Mouse (Mus musculus): Measurements from ENCODE around the gene Zfp607b. TPM values are rescaled to one million over a fixed set of nuclear protein-coding genes. Genes with fewer than 3 reads are reported as not detected.
A peak's percentile ranks its signal among the peaks of the same experiment; 100 is the strongest.

Gene Zfp607b
- polyA plus RNA-seq, 3 experiments from 2014 or later, result 1.9 to 3.5 (median 3.3) TPM

GRCm38 (mm10) chr7:27685681-27686080 lies 3.5 kb upstream of the Zfp607b start:
- ATAC-seq, result no peak

DNA sequence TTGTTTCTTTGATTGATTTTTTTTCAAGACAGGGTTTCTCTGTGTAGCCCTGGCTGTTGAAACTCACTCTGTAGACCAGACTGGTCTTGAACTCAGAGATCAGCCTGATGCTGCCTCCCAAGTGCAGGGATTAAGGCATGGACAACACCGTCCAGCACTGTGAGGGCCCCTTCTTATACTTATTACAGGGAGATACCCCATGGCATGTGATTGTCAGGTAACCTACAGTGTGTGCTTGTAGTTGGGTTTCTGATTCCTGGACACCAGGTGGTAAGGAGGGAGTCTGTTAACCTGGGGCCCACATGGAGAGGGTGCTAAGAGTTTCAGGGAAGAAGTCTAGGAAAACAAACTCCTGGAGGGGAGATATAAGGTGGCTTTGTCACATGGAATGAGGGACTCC lies 2.1 kb upstream of the Zfp607b start:
- no peak for ATAC-seq

DNA sequence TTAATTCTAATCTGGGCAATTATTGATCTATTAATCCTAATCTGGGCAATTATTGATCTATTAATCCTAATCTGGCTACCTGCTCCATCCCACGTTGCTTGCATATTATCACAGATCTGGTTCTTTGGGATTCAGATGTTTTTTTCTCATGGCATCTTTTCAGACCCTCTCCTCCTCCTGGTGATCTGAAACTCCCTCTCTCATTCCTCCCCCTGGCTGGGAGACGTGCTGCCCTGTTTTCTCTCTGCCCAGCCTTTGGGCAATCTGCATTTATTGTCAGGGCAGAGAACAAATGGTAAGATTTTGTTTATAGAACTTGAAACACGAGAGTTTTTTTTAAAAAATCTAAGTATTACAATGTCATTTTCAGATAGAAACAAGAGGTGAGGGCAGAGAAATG lies 1.3 kb upstream of the Zfp607b start:
- ATAC-seq, result no peak

DNA sequence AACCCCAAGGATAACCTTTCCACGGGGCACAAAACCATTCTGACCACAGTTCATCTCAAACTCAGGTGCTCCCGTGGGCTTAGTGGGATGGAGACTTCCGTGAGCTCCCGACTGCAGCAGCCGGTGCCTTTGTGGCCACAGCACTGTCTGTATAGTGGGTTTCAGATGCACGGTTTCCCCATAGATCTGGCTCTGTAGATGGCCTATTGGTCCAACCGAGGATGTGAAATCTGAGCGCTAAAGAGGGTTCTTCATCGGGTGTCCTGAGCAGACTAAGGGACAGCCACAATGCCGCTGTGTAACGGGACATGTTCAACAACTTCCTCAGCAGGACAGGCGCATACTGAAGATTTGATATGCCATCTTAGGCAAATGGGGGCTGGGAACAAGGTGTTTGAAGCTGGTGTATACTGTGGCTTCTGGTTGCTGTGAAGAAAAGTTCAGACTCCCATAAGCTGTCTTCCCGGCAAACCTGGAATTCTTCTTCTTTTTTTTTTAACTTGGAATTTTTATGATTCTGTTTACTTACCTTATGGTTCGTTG lies 823 bp upstream of the Zfp607b start:
- no peak for ATAC-seq

- no peak for ATAC-seq
Measured at GRCm38 (mm10) chr7:27691076-27691475, 1.9 kb downstream of the Zfp607b start.

GRCm38 (mm10) chr7:27696711-27697110 lies 7.6 kb downstream of the Zfp607b start:
- no peak for ATAC-seq

- ATAC-seq, result no peak
Measured at GRCm38 (mm10) chr7:27710402-27710801, 21.3 kb downstream of the Zfp607b start.

GRCm38 (mm10) chr7:27721951-27722350 lies 32.8 kb downstream of the Zfp607b start:
- no peak for ATAC-seq

GRCm38 (mm10) chr7:27725566-27726538 lies 36.7 kb downstream of the Zfp607b start:
- ATAC-seq, result peak; percentile 67

DNA sequence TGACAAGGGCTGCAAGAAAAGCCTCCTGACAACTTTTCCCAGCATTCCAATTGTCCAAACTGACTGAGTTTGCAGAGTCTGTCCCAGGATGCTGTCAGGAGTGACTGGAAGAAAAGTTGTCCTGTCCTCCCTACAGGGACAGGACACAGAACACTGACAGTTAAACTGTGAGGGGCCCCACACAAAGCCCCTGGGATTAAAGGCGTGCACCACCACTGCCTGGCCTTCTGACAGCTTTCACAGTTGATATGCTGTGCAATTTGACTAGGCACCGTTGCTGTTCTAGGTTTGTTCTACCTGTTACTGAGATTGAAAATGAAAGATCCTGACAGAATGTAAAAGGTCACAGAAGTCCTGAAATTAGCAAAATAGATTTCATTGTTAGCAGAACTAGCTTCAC lies 38.3 kb downstream of the Zfp607b start:
- no peak for ATAC-seq

GRCm38 (mm10) chr7:27731281-27731883 lies 42.2 kb downstream of the Zfp607b start, which contains the start of gene Zfp60:
Gene Zfp60, plus strand, starts transcription at chr7:27731389.
- ATAC-seq, result peak; percentile 94

GRCm38 (mm10) chr7:27731946-27732345 lies 42.8 kb downstream of the Zfp607b start:
- no peak for ATAC-seq

GRCm38 (mm10) chr7:27732508-27732907 lies 43.4 kb downstream of the Zfp607b start:
- ATAC-seq, result no peak

DNA sequence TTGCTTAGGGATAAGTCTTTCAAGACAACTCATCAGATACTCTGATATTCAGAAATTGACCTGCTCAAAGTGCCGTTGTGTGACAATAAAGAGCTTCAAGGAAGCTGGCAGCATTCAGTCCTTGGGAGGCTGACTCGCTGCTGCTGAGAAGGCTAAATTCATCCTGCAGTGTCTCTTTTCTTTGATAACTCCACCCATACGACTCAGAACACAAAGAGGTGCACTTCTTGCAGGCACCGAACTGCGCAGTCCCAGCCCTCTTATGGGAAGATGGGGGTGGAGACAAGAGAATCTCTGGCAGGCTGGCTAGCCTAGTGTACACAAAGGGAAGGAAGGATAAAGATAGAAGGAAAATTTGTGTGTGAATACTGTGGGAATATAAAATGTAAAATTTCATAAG lies 46.3 kb downstream of the Zfp607b start:
- ATAC-seq, result no peak

Other genes starting within 250 kb of the Zfp607b start
- gene Sptbn4, start 241.7 kb upstream of the Zfp607b start, polyA plus RNA-seq (2017; shearing (Covaris generic)), result under 1 TPM; 0.12 to 0.23 (median 0.13) TPM
- 10 to 100 TPM in 2 of 3 experiments, 1 to 10 TPM in 1; 6.0 to 21.7 (median 17.0) TPM for gene Blvrb, start 241.4 kb upstream of the Zfp607b start, polyA plus RNA-seq (2017; shearing (Covaris generic))
- gene Sertad3, start 215.6 kb upstream of the Zfp607b start, polyA plus RNA-seq (2017; shearing (Covaris generic)), result 10 to 100 TPM; 37.6 to 53.5 (median 42.6) TPM
- 10 to 100 TPM; 38.7 to 44.4 (median 40.2) TPM for gene Sertad1, start 202.4 kb upstream of the Zfp607b start, polyA plus RNA-seq (2017; shearing (Covaris generic))
- under 1 TPM; 0.24 to 0.52 (median 0.30) TPM for gene Prx, start 190.0 kb upstream of the Zfp607b start, polyA plus RNA-seq (2017; shearing (Covaris generic))
- under 1 TPM; 0.20 to 0.33 (median 0.23) TPM for gene Hipk4, start 166.1 kb upstream of the Zfp607b start, polyA plus RNA-seq (2017; shearing (Covaris generic))
- gene Pld3, start 136.1 kb upstream of the Zfp607b start, polyA plus RNA-seq (2017; shearing (Covaris generic)), result 100 to 1,000 TPM; 155 to 246 (median 192) TPM
- gene 2310022A10Rik, start 136.1 kb upstream of the Zfp607b start, polyA plus RNA-seq (2017; shearing (Covaris generic)), result 10 to 100 TPM; 16.4 to 24.4 (median 21.4) TPM
- gene Akt2, start 97.8 kb upstream of the Zfp607b start, polyA plus RNA-seq (2017; shearing (Covaris generic)), result 10 to 100 TPM; 41.6 to 51.3 (median 43.1) TPM
- gene Ttc9b, start 35.4 kb upstream of the Zfp607b start, polyA plus RNA-seq (2017; shearing (Covaris generic)), result not detected
- 1 to 10 TPM in 1 of 3 experiments, under 1 TPM in 2; 0.88 to 1.4 (median 0.91) TPM for gene Map3k10, start 14.7 kb upstream of the Zfp607b start, polyA plus RNA-seq (2017; shearing (Covaris generic))
- 10 to 100 TPM in 1 of 3 experiments, 1 to 10 TPM in 2; 7.2 to 12.6 (median 8.5) TPM for gene Zfp60, start 42.0 kb downstream of the Zfp607b start, polyA plus RNA-seq (2017; shearing (Covaris generic))
- 1 to 10 TPM; 6.0 to 9.0 (median 6.5) TPM for gene Zfp626, start 117.9 kb downstream of the Zfp607b start, polyA plus RNA-seq (2017; shearing (Covaris generic))
- gene Zfp59, start 149.3 kb downstream of the Zfp607b start, polyA plus RNA-seq (2017; shearing (Covaris generic)), result 1 to 10 TPM; 5.8 to 8.0 (median 6.9) TPM
- 10 to 100 TPM in 1 of 3 experiments, 1 to 10 TPM in 2; 5.8 to 11.0 (median 8.7) TPM for gene Zfp607a, start 168.2 kb downstream of the Zfp607b start, polyA plus RNA-seq (2017; shearing (Covaris generic))
- gene Zfp974, start 240.1 kb downstream of the Zfp607b start, polyA plus RNA-seq (2017; shearing (Covaris generic)), result 1 to 10 TPM; 3.5 to 9.8 (median 7.0) TPM